Mouse (Mus musculus): ENCODE data around the gene Ifi209.
"Not testable (repeated sequence)": the region's sequence is repeated elsewhere in the genome, so short reads cannot be mapped to it uniquely, and the experiment has no call there.

The Ifi209 gene

DNA sequence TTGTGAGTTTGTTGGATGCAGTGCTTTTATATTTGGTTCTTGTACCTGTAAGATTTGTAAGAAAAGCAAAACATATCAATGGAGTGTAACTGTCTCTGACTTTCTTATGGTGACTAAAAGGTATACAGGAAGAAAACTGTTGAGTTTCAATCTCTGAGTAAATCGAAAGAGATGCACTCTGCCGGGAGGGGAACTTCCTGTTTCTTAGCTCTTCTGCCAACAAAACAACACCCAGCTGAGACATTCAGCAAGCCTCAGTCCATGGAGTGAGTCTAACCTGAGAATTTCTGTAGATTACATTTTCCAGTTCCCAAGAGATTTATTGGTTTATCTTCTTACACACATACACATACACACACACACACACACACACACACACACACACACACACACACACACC lies at the start of gene Ifi209:
Ifi209 (plus strand) TSS at position 296 of the 400 bp plus-strand sequence.
- not testable (repeated sequence) for DNase-seq

DNA sequence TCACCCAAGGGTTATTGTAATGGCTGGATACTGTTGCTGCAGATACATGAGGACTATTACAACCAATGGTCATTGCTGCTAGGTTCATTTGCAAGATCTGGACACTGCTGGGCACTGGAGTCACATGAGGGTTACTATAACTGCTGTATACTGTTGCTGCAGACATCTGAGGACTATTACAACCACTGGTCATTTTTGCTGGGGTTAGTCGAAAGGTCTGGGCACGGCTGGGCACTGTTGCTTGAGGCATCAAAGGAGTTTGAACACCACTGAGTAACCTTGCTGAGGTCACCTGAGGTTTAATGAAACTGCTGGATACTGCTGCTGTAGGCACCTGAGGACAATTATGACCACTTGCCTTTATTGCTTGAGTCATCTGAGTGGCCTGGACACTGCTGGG lies 41.0 kb upstream of the Ifi209 start:
- DNase-seq, result not testable (repeated sequence)

DNA sequence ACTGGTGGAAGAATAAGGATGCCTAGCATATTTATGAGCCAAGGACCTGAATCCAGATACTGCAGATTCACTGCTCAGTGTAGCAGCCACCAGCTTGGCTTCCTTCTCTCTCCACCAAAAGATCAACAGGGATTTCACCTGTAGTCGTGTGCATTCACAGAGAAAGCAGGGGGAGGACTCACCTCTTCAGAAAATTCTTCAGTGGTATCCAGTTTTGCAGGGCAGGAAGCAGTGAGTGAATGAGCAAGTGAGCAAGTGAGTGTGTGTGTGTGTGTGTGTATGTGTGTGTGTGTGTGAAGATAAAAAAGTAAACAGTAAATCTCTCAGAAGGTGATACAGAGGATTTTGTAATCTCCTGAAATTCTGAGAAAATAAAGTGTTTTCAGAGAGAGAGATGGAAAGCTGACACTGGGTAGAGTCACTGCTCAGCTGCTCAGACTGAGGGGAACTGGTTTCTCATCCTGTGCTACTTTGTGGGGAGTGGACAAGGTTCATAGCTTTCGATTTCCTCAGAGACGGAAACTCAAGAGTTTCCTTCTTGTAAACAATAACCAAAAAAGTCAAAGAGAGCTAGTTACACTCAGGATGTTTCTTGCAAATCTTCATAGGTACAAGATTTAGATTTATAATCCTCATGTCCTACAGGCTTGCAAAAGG lies 31.8 kb upstream of the Ifi209 start, which contains the start of gene Ifi213:
Ifi213 (minus strand) TSS at position 437 of the 657 bp plus-strand sequence.
- DNase-seq, result not testable (repeated sequence)

DNA sequence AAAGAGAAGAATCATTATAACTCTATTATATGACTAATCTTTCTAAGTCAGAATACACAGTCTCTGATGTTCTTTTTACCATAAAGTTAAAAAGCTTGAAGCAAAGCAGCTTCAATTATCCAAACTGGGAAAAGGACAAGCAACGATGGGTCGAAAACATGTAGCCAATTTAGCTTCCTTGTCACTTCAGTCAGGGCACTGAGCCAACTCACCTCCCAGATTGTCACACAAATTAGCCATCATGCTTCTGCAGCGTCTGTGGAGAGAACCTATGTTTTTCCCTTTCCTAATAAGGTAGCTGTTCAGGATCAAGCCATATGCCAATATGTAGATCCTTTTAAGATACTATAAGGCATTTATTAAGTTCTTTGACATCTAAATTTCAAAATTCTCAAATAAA lies 20.4 kb upstream of the Ifi209 start:
- not testable (repeated sequence) for DNase-seq

DNA sequence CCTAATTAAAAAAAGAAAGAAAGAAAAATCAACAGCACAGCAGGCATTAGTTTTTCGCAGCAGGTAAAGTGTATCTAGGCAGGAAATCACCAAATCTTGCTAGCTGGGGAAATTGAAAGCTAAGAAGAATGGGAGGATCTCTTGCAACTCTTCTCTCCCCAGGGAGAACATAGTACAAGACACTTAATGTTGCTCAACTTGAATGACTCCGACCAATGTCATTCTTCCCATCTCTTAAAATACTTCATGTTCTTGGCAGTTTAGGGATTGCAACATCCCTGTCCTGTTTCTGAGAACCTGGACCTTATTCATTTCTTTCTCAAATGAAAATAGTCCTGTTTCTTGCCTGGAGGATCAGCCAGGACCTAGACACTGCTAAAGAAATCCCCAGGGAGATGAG lies 8.5 kb upstream of the Ifi209 start:
- not testable (repeated sequence) for DNase-seq

DNA sequence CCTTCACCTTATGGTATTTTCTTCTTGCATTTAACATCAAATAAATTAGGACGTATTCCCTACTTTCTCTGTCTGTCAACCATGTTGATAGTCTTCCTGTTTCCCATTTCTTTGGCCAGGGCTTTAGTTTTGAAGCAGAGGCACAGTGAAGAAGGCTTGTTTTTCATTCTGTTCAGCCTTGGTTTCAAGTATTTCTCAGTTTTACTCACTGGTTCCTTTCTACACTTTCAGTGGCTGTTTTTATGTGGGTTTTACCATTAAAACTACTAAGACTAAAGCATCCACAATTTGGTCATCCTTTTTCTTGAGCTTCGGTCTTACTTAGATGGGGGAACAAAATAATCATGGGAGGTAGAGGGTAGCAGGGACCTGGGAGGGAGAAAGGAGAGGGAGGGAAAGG lies 6.7 kb upstream of the Ifi209 start:
- DNase-seq, result no peak

DNA sequence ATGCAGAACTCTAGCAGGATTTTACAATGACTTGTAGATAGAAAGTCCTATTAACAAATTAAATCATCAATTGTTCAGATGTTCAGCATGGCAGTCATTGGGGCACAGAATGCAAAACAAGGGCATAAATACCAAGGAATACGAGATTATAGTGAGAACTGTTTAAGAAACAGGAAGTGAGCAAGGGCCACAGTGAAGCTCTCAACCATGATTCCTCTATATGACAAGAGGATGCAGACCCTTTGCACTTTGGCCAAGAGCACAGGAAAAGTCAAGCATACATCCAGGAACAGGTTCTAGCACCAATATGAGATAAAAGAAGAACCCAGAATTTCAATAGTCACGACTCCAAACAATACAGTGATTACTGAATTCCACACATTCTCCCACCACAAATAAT lies 4.0 kb upstream of the Ifi209 start:
- DNase-seq, result no peak

DNA sequence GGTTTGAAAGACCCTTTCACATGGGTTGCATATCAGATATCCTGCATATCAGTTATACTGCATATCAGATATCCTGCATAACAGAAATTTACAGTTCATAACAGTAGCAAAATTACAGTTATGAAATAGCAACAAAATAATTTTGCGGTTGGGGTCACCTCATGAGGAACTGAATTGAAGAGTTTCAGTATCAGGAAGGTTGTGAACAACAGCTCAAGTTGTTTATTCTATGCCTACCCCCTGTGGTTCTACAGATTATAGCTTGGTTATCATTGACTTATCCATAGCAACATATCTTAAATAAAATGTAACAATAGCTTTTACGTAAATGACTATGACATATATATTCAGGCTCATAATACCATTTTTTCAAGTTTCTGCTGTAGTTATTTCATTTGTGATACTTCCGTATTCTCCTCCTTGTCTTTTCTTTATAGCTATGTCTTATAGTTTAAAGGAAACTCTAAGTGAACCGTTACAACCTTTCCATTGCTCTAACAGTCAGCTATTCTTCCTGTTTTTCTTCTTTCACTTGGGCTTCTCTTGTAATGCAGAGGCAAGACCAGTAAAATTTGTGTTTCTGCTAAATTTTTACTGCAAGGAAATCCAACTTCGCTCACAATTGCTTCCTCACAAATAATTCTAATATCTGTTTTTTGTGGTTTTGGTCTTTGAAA lies 3.4 kb downstream of the Ifi209 start:
- no peak for DNase-seq

DNA sequence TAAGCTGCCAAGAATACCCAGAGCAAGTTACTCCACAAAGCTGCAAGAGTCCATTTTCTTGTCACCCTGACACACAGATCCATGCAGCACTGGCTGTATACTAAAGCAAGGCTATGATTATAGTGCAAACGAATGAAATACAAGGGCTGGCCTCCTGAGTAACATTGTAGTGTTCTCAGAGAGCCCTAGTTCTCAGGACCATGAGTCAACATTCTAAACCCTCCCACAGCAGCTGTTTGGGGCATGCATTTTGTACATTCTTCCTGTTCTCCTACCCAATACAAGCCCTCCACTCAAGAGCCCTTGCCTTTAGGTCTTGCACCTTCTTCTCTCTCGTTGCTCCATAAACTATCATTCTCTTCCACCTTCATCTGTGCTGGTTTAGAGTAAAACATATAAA lies 14.7 kb downstream of the Ifi209 start:
- DNase-seq, result no peak

DNA sequence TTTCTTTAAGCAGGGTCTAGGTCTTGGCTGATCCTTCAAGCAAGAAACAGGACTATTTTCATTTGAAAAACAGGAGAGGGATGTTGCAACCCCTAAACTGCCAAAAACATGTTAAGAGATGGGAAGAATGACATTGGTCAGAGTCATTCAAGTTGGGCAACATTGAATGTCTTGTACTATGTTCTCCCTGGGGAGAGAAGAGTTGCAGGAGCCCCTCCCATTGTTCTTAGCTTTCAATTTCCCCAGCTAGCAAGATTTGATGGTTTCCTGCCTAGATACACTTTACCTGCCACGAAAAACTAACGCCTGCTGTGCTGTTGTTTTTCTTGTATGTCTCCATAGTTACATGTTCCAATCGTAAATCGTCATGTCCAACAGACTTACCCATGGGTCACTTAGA lies 27.3 kb downstream of the Ifi209 start:
- no peak for DNase-seq

DNA sequence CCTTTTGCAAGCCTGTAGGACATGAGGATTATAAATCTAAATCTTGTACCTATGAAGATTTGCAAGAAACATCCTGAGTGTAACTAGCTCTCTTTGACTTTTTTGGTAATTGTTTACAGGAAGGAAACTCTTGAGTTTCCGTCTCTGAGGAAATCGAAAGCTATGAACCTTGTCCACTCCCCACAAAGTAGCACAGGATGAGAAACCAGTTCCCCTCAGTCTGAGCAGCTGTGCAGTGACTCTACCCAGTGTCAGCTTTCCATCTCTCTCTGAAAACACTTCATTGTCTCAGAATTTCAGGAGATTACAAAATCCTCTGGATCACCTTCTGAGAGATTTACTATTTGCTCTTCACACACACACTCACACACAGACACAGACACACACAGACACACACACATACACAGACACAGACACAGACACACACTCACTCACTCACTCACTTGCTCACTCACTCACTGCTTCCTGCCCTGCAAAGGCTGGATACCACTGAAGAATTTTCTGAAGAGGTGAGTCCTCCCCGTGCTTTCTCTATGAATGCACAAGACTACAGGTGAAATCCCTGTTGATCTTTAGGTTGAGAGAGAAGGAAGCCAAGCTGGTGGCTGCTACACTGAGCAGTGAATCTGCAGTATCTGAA lies 42.9 kb downstream of the Ifi209 start, which contains the start of gene Ifi208:
Ifi208 (plus strand) TSS at position 218 of the 640 bp plus-strand sequence.
- not testable (repeated sequence) for DNase-seq

DNA sequence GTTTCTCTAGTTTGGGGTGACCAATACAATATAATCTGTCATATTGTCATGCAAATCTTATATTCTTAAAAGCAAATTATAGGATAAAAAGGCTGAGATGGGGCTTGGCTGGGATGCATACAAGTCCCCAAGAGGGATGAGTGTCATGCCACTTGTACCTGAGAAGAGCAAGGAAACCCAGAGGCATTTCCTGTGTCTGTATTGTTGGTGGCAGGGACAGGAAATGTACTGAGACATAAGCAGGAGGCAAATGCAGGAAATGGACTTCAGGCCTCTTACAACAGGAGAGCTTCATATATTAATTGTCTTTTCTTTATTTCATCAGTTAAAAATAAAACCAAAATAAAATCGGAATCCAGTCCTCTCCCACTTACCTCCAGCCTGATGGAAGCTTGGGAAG lies 47.9 kb downstream of the Ifi209 start:
- DNase-seq, result not testable (repeated sequence)

DNA sequence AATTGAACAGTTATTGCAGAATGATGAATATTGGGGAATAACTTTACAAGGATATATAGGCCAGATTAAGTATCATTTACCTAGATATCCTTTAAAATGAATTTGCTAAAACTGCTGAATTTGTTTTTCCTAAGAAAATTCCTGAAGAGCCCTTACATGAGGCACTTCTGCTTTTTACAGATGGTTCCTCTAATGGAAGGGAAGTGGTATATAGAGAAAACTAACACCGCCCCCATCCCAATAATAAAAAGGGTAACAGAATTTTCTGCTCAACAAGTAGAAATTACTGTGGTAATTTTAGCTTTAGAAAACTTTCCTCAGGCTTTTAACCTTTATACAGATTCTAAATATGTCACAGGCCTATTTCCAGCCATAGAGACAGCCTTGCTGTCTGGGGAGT lies 63.6 kb downstream of the Ifi209 start:
- DNase-seq, result no peak

Data from cerebellum, adult 9-10 months (tissue).